Mouse (Mus musculus): ENCODE measurements around the gene 2310007B03Rik. TPM values are rescaled to one million over a fixed set of nuclear protein-coding genes. Genes with fewer than 3 reads are reported as not detected.

Gene 2310007B03Rik
- polyA plus RNA-seq, 1 experiment from 2014 or later: 0.11 TPM

DNA sequence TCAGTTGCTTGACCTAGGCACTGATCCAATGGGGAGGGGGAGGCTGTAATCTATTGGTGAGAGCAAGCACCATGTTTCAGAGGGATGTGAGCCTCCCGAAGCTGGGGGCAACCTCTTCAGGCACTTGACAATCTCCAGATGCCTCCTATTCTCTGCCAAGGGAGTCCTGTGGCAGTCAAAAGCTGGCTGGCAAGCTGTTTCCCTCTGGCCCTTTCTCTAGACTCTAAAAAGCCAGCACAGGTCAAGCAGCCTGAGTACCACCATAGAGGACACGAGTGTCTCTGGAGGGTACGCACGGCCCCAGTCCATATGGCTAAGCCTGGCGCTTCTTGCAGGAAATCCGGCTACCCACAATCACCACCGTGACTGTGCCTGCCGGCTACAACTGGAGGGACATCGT, 16.6 kb downstream of the 2310007B03Rik start:
- H3K4me1 ChIP-seq (ENCODE audit: control insufficient read depth, insufficient read depth, low read length): peaks cover 7% of the 10 kb centered on the region
- no peak overlapping the region for H3K9ac ChIP-seq (ENCODE audit: low read depth, low read length)
- 72% methylated on average over 9 of the region's 9 CpGs for WGBS (ENCODE audit: insufficient replicate concordance)
- no peak overlapping the region for H3K4me2 ChIP-seq
- ATAC-seq (replicated peaks; ENCODE audit: insufficient number of reproducible peaks, low FRiP score, low TSS enrichment): no peak
- no peaks in the 10 kb centered on the region for H3K9me3 ChIP-seq (replicated peaks; ENCODE audit: control insufficient read depth, low read length)
- no peak overlapping the region for H3K4me3 ChIP-seq (ENCODE audit: low read depth, low read length)
- peaks cover 25% of the 10 kb centered on the region for H3K27me3 ChIP-seq (ENCODE audit: control insufficient read depth, insufficient read depth, low read length)
- no peak overlapping the region for H3K27ac ChIP-seq (ENCODE audit: low read depth, low read length)
- no peaks in the 10 kb centered on the region for H3K36me3 ChIP-seq (ENCODE audit: control insufficient read depth, insufficient read depth, low read length)

DNA sequence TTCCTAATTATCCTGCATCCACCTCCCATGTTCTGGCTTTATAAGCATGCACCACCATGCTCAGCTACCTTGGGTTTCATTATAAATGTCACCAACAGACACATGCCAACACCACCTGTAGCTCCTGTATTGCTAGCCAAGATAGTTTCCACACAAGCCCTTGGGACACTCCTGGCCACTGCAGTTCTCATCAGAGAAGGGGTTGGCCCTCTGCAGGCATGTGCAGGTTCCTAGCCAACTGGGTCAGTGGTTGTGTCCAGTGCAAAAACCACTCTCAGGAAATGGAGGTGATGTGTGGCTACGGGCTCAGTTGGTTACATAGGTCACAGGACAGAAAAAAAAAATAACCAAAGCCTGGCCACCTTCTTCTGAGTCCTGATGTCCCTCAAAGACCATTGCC, 17.9 kb downstream of the 2310007B03Rik start:
- Histone ChIP-seq H3K4me1 (ENCODE audit: control insufficient read depth, insufficient read depth, low read length) (peaks cover 4% of the 10 kb centered on the region), H3K36me3 (ENCODE audit: control insufficient read depth, insufficient read depth, low read length) (no peaks in the 10 kb centered on the region), H3K27me3 (ENCODE audit: control insufficient read depth, insufficient read depth, low read length) (peaks cover 21% of the 10 kb centered on the region), H3K9me3 (replicated peaks; ENCODE audit: control insufficient read depth, low read length) (no peaks in the 10 kb centered on the region), H3K27ac (ENCODE audit: low read depth, low read length) (no peak overlapping the region), H3K4me3 (ENCODE audit: low read depth, low read length) (no peak overlapping the region), H3K9ac (ENCODE audit: low read depth, low read length) (no peak overlapping the region), H3K4me2 (no peak overlapping the region)
- WGBS (ENCODE audit: insufficient replicate concordance): 77% methylated on average over 1 of the region's 1 CpGs
- ATAC-seq (replicated peaks; ENCODE audit: insufficient number of reproducible peaks, low FRiP score, low TSS enrichment): no peak

GRCm38 (mm10) chr1:93139713-93140112, 21.0 kb downstream of the 2310007B03Rik start:
- WGBS (ENCODE audit: insufficient replicate concordance): 60% methylated on average over 7 of the region's 7 CpGs
- no peak overlapping the region for H3K9ac ChIP-seq (ENCODE audit: low read depth, low read length)
- H3K27ac ChIP-seq (ENCODE audit: low read depth, low read length): no peak overlapping the region
- no peak overlapping the region for H3K4me2 ChIP-seq
- no peak overlapping the region for H3K4me3 ChIP-seq (ENCODE audit: low read depth, low read length)
- peaks cover 4% of the 10 kb centered on the region for H3K4me1 ChIP-seq (ENCODE audit: control insufficient read depth, insufficient read depth, low read length)
- no peak for ATAC-seq (replicated peaks; ENCODE audit: insufficient number of reproducible peaks, low FRiP score, low TSS enrichment)
- H3K36me3 ChIP-seq (ENCODE audit: control insufficient read depth, insufficient read depth, low read length): no peaks in the 10 kb centered on the region
- peaks cover 14% of the 10 kb centered on the region for H3K27me3 ChIP-seq (ENCODE audit: control insufficient read depth, insufficient read depth, low read length)
- H3K9me3 ChIP-seq (replicated peaks; ENCODE audit: control insufficient read depth, low read length): no peaks in the 10 kb centered on the region

DNA sequence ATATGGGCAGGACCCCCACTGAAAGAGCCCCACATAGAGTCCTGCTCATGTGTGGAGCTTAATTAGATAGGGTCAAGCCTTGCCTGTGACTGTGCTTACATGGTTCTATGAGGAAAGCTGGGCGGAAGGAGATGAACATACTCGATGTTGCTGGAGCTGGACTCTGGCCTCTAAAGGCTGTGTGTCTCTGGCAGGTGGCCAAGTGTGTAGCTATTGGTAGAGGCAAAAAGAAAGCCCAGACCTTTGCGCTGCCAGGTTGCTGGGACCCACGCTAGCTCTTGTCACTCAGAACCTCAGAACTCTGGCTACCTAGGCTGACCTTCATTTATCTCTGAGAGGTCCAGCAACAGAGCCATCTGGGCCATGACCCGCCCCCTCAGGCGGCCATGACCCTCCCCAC, 22.2 kb downstream of the 2310007B03Rik start:
- 78% methylated on average over 6 of the region's 6 CpGs for WGBS (ENCODE audit: insufficient replicate concordance)
- peaks cover 14% of the 10 kb centered on the region for H3K27me3 ChIP-seq (ENCODE audit: control insufficient read depth, insufficient read depth, low read length)
- no peaks in the 10 kb centered on the region for H3K36me3 ChIP-seq (ENCODE audit: control insufficient read depth, insufficient read depth, low read length)
- no peaks in the 10 kb centered on the region for H3K9me3 ChIP-seq (replicated peaks; ENCODE audit: control insufficient read depth, low read length)
- ATAC-seq (replicated peaks; ENCODE audit: insufficient number of reproducible peaks, low FRiP score, low TSS enrichment): no peak
- no peak overlapping the region for H3K27ac ChIP-seq (ENCODE audit: low read depth, low read length)
- no peak overlapping the region for H3K9ac ChIP-seq (ENCODE audit: low read depth, low read length)
- H3K4me1 ChIP-seq (ENCODE audit: control insufficient read depth, insufficient read depth, low read length): no peaks in the 10 kb centered on the region
- no peak overlapping the region for H3K4me3 ChIP-seq (ENCODE audit: low read depth, low read length)
- H3K4me2 ChIP-seq: no peak overlapping the region

- Histone ChIP-seq H3K4me2 (no peak within 1 kb of the TSS), H3K4me3 (ENCODE audit: low read depth, low read length) (no peak within 1 kb of the TSS), H3K36me3 (ENCODE audit: control insufficient read depth, insufficient read depth, low read length) (no peaks in the 10 kb centered on the region), H3K27me3 (ENCODE audit: control insufficient read depth, insufficient read depth, low read length) (peaks cover 8% of the 10 kb centered on the region), H3K9me3 (replicated peaks; ENCODE audit: control insufficient read depth, low read length) (no peaks in the 10 kb centered on the region), H3K4me1 (ENCODE audit: control insufficient read depth, insufficient read depth, low read length) (no peaks in the 10 kb centered on the region), H3K27ac (ENCODE audit: low read depth, low read length) (no peak within 1 kb of the TSS), H3K9ac (ENCODE audit: low read depth, low read length) (no peak within 1 kb of the TSS)
- no peak for ATAC-seq (replicated peaks; ENCODE audit: insufficient number of reproducible peaks, low FRiP score, low TSS enrichment)
- 81% methylated on average over 12 of the region's 12 CpGs for WGBS (ENCODE audit: insufficient replicate concordance)
Observed at GRCm38 (mm10) chr1:93135036-93135526, 25.7 kb downstream of the 2310007B03Rik start, which contains the start of gene Agxt. Agxt (plus strand) TSS chr1:93135240.

DNA sequence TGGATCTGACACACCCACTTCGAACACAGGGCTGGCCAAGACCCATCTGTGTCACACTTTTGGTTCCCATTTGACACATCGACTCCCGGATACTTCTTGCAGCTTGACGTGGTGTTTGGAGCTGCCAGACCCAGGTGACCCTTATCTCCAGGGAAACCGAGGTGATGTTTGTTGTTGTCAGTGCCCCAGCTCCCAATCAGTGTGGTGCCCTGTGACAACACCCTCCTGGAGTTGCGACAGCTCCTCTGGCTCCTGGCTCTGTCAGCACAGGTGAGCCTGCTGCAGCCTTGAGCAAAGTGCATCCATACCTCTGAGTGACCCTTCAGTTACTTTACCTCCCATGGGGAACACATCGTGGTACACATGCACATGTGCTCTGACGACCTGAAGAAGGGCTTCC, 28.1 kb downstream of the 2310007B03Rik start:
- Histone ChIP-seq H3K27ac (ENCODE audit: low read depth, low read length) (no peak overlapping the region), H3K9me3 (replicated peaks; ENCODE audit: control insufficient read depth, low read length) (no peaks in the 10 kb centered on the region), H3K36me3 (ENCODE audit: control insufficient read depth, insufficient read depth, low read length) (no peaks in the 10 kb centered on the region), H3K9ac (ENCODE audit: low read depth, low read length) (no peak overlapping the region), H3K27me3 (ENCODE audit: control insufficient read depth, insufficient read depth, low read length) (peaks cover 8% of the 10 kb centered on the region), H3K4me3 (ENCODE audit: low read depth, low read length) (no peak overlapping the region), H3K4me1 (ENCODE audit: control insufficient read depth, insufficient read depth, low read length) (no peaks in the 10 kb centered on the region), H3K4me2 (no peak overlapping the region)
- no peak for ATAC-seq (replicated peaks; ENCODE audit: insufficient number of reproducible peaks, low FRiP score, low TSS enrichment)
- WGBS (ENCODE audit: insufficient replicate concordance): 49% methylated on average over 8 of the region's 8 CpGs

GRCm38 (mm10) chr1:93130242-93130983, 30.3 kb downstream of the 2310007B03Rik start:
- no peaks in the 10 kb centered on the region for H3K36me3 ChIP-seq (ENCODE audit: control insufficient read depth, insufficient read depth, low read length)
- whole genome bisulfite sequencing (ENCODE audit: insufficient replicate concordance): 70% methylated on average over 10 of the region's 10 CpGs
- H3K9me3 ChIP-seq (replicated peaks; ENCODE audit: control insufficient read depth, low read length): no peaks in the 10 kb centered on the region
- no peaks in the 10 kb centered on the region for H3K4me1 ChIP-seq (ENCODE audit: control insufficient read depth, insufficient read depth, low read length)
- no peak overlapping the region for H3K4me2 ChIP-seq
- H3K4me3 ChIP-seq (ENCODE audit: low read depth, low read length): no peak overlapping the region
- peaks cover 8% of the 10 kb centered on the region for H3K27me3 ChIP-seq (ENCODE audit: control insufficient read depth, insufficient read depth, low read length)
- no peak overlapping the region for H3K27ac ChIP-seq (ENCODE audit: low read depth, low read length)
- H3K9ac ChIP-seq (ENCODE audit: low read depth, low read length): no peak overlapping the region
- no peak for ATAC-seq (replicated peaks; ENCODE audit: insufficient number of reproducible peaks, low FRiP score, low TSS enrichment)

DNA sequence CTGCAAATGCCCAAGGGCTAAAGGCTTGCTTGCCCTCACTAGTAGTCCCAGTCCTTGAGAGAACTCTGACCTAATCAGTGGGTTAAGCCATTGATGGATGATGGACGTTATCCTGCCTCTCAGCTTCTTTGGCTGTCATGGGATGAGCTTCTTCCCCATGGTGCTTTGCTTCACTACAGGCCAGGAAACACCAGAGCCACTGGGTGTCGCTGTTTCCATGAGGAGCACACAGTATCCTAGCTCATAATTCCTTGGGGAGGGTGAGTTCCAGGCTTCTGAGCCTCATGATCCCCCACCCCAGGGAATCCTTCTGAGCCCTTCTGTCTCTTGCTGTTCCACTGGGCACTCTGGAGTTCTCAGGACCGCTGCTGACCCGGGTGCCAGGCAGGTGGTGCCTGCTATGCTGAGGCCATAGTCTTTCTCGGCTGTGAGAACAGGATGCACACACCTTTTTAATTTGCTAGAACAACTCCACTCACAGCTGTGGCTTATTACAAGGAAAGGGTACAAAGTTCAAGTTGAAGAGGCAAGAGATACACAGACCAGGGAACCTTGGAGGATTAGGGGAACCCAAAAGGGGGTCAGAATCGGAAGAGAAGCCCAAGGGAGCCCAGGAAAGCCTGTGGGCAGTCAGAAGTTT, 31.9 kb downstream of the 2310007B03Rik start:
- Histone ChIP-seq H3K4me1 (ENCODE audit: control insufficient read depth, insufficient read depth, low read length) (no peaks in the 10 kb centered on the region), H3K27ac (ENCODE audit: low read depth, low read length) (no peak overlapping the region), H3K9ac (ENCODE audit: low read depth, low read length) (no peak overlapping the region), H3K36me3 (ENCODE audit: control insufficient read depth, insufficient read depth, low read length) (no peaks in the 10 kb centered on the region), H3K9me3 (replicated peaks; ENCODE audit: control insufficient read depth, low read length) (no peaks in the 10 kb centered on the region), H3K4me3 (ENCODE audit: low read depth, low read length) (no peak overlapping the region), H3K27me3 (ENCODE audit: control insufficient read depth, insufficient read depth, low read length) (peaks cover 8% of the 10 kb centered on the region), H3K4me2 (no peak overlapping the region)
- no peak for ATAC-seq (replicated peaks; ENCODE audit: insufficient number of reproducible peaks, low FRiP score, low TSS enrichment)
- 31% methylated on average over 6 of the region's 6 CpGs for WGBS (ENCODE audit: insufficient replicate concordance)

Data from heart, embryonic 11.5 days (tissue).